Mouse (Mus musculus) heart, adult 2 months (tissue): ENCODE measurements around the gene Elovl5. TPM values are rescaled to one million over a fixed set of nuclear protein-coding genes. Genes with fewer than 3 reads are reported as not detected.

Source experiments
- DNase-seq, 2 experiments: peaks; one replicate each; pipeline ENCODE4 v3.0.0; 2021
- H3K27ac ChIP-seq: fragments of 200-600 bp; 2 replicates; pipeline ENCODE4 v1.8.1; 2022
- H3K27me3 ChIP-seq: fragments of 200-500 bp; 2 replicates; pipeline ENCODE4 v1.6.1; 2012; ENCODE audit warnings: mild to moderate bottlenecking, low read length, inconsistent platforms, mixed read lengths; ENCODE audit not compliant: control insufficient read depth, insufficient read depth
- H3K36me3 ChIP-seq: fragments of 200-500 bp; 2 replicates; pipeline ENCODE4 v1.6.1; 2012; ENCODE audit warnings: low read length, inconsistent platforms; ENCODE audit not compliant: control insufficient read depth, insufficient read depth
- H3K4me1 ChIP-seq: fragments of 200-500 bp; 2 replicates; pipeline ENCODE4 v1.6.1; 2011; ENCODE audit warnings: low read length; ENCODE audit not compliant: control insufficient read depth, insufficient read depth
- H3K4me3 ChIP-seq: fragments of 200-600 bp; 2 replicates; pipeline ENCODE4 v1.8.1; 2022
- H3K79me2 ChIP-seq: fragments of 200-500 bp; replicated peaks from 2 replicates; pipeline ENCODE4 v1.6.1; 2012; ENCODE audit warnings: mild to moderate bottlenecking, inconsistent platforms, low read length, moderate library complexity, mixed read lengths; ENCODE audit not compliant: control insufficient read depth, insufficient read depth
- H3K9ac ChIP-seq: fragments of 200-500 bp; 2 replicates; pipeline ENCODE4 v1.6.1; 2012; ENCODE audit warnings: low read depth, mild to moderate bottlenecking, control low read depth, inconsistent platforms, low read length, mixed read lengths
- CTCF ChIP-seq: fragments of 200-600 bp; IDR thresholded peaks from 2 replicates; pipeline ENCODE4 v1.8.1; 2022; ENCODE audit warnings: antibody characterized with exemption, mild to moderate bottlenecking, moderate library complexity
- EP300 ChIP-seq: fragments of 200-500 bp; IDR thresholded peaks from 2 replicates; pipeline ENCODE4 v1.6.1; 2011; ENCODE audit warnings: low read depth, low read length, control low read depth; ENCODE audit not compliant: insufficient read depth
- POLR2A ChIP-seq: fragments of 200-500 bp; IDR thresholded peaks from 2 replicates; pipeline ENCODE4 v1.6.1; 2011; ENCODE audit warnings: mild to moderate bottlenecking, low read depth, low read length, control low read depth; ENCODE audit not compliant: insufficient read depth
- WGBS: fragments of 180-500 bp; shearing (Covaris S2); methylation state at CpG from one replicate; pipeline ENCODE4 v1.1.7; 2018; 5-methylcytosine and 5-hydroxymethylcytosine counted together
- intact Hi-C: fragments of 180-260 bp; cut with DNase I; formaldehyde crosslinking; loops from one replicate; pipeline ENCODE4 v1.15.1; 2025
- polyA plus RNA-seq: library from polyadenylated mRNA; depleted of rRNA; stranded (reverse); fragments of >200 nt; gene quantifications from 2 replicates; pipeline ENCODE4 v1.2.3, GENCODE M21; 2012
- total RNA-seq, 2 experiments: library from RNA; stranded (reverse); gene quantifications; 2 replicates each; pipeline ENCODE4 v1.2.3; 2021

The Elovl5 gene
- total and polyA plus RNA-seq, 3 experiments, result 34.0 to 37.5 (median 35.9) TPM

- Histone ChIP-seq H3K79me2 (no peaks in the 10 kb centered on the region), H3K36me3 (no peaks in the 10 kb centered on the region), H3K9ac (peak overlapping the region; percentile 5; the same call in 1 of the 2 replicates), H3K27me3 (no peaks in the 10 kb centered on the region), H3K27ac (peak overlapping the region; percentile 74), H3K4me1 (peaks cover 1% of the 10 kb centered on the region; the same call in 1 of the 2 replicates), H3K4me3 (no peak overlapping the region)
- 63% methylated on average over 7 of the region's 7 CpGs for WGBS
- TF ChIP-seq EP300 (0 out of 2 replicates have a peak, but pooled peaks have one; percentile 11), CTCF (no peak)
- intact Hi-C loops, result loop anchor here (5.0 kb wide), 1 partner anchor 34 kb away; no protein-coding TSS in a partner anchor
- peak in 1 of 2 experiments; percentile 16 for DNase-seq
Observed at GRCm38 (mm10) chr9:78000586-78001500, 83.7 kb downstream of the Elovl5 start.

GRCm38 (mm10) chr9:78003278-78003677 is 86.1 kb downstream of the Elovl5 start:
- H3K36me3 ChIP-seq, result no peaks in the 10 kb centered on the region
- whole genome bisulfite sequencing, result 54% methylated on average over 2 of the region's 2 CpGs
- H3K9ac ChIP-seq, result no peak overlapping the region
- H3K27ac ChIP-seq, result no peak overlapping the region
- TF ChIP-seq EP300, result no peak
- no peak for TF ChIP-seq CTCF
- no peak for TF ChIP-seq POLR2A
- DNase-seq, result no peak
- H3K4me1 ChIP-seq, result peaks cover 3% of the 10 kb centered on the region; the same call in 1 of the 2 replicates
- no peaks in the 10 kb centered on the region for H3K27me3 ChIP-seq
- no peaks in the 10 kb centered on the region for H3K79me2 ChIP-seq
- H3K4me3 ChIP-seq, result no peak overlapping the region
- intact Hi-C loops, result loop anchor here (5.0 kb wide), 1 partner anchor 36 kb away; no protein-coding TSS in a partner anchor

GRCm38 (mm10) chr9:78005481-78005880 is 88.3 kb downstream of the Elovl5 start:
- Histone ChIP-seq H3K9ac (no peak overlapping the region), H3K4me3 (no peak overlapping the region), H3K79me2 (no peaks in the 10 kb centered on the region), H3K36me3 (no peaks in the 10 kb centered on the region), H3K27me3 (no peaks in the 10 kb centered on the region), H3K27ac (no peak overlapping the region), H3K4me1 (0 out of 2 replicates have a peak, but pooled peaks cover 1% of the 10 kb centered on the region)
- WGBS, result 56% methylated on average over 3 of the region's 3 CpGs
- DNase-seq, result peak in 1 of 2 experiments; percentile 40
- intact Hi-C loops, result no loop called here
- TF ChIP-seq EP300 (no peak), POLR2A (no peak), CTCF (peak; percentile 68)

GRCm38 (mm10) chr9:78006209-78007001 is 89.2 kb downstream of the Elovl5 start:
- intact Hi-C loops, result loop anchor here (1.0 to 2.0 kb wide), 4 partner anchors 18 to 200 kb away; no protein-coding TSS in a partner anchor
- peak overlapping the region; percentile 64 for H3K27ac ChIP-seq
- H3K27me3 ChIP-seq, result no peaks in the 10 kb centered on the region
- no peak overlapping the region for H3K4me3 ChIP-seq
- no peaks in the 10 kb centered on the region for H3K36me3 ChIP-seq
- H3K79me2 ChIP-seq, result no peaks in the 10 kb centered on the region
- H3K9ac ChIP-seq, result no peak overlapping the region; the same call in 1 of the 2 replicates
- DNase-seq, result peak; percentile 87 to 92
- H3K4me1 ChIP-seq, result 0 out of 2 replicates have a peak, but pooled peaks cover 1% of the 10 kb centered on the region
- TF ChIP-seq CTCF (no peak; the same call in 1 of the 2 replicates), EP300 (peak; percentile 88; the same call in 1 of the 2 replicates)
- WGBS, result 29% methylated on average over 19 of the region's 19 CpGs

GRCm38 (mm10) chr9:78009382-78009781 is 92.2 kb downstream of the Elovl5 start:
- no peak for DNase-seq
- H3K27me3 ChIP-seq, result no peaks in the 10 kb centered on the region
- H3K4me3 ChIP-seq, result no peak overlapping the region
- no peak for TF ChIP-seq CTCF
- TF ChIP-seq POLR2A, result no peak
- TF ChIP-seq EP300, result no peak
- H3K4me1 ChIP-seq, result 0 out of 2 replicates have a peak, but pooled peaks cover 1% of the 10 kb centered on the region
- H3K36me3 ChIP-seq, result no peaks in the 10 kb centered on the region
- H3K79me2 ChIP-seq, result no peaks in the 10 kb centered on the region
- no peak overlapping the region for H3K27ac ChIP-seq
- intact Hi-C loops, result no loop called here
- no peak overlapping the region for H3K9ac ChIP-seq
- 88% methylated on average over 7 of the region's 7 CpGs for WGBS

- 78% methylated on average over 5 of the region's 5 CpGs for WGBS
- intact Hi-C loops, result no loop called here
- no peak for DNase-seq
- Histone ChIP-seq H3K4me1 (0 out of 2 replicates have a peak, but pooled peaks cover 1% of the 10 kb centered on the region), H3K4me3 (no peak overlapping the region), H3K36me3 (no peaks in the 10 kb centered on the region), H3K9ac (no peak overlapping the region), H3K27ac (no peak overlapping the region), H3K27me3 (no peaks in the 10 kb centered on the region), H3K79me2 (no peaks in the 10 kb centered on the region)
- TF ChIP-seq POLR2A, result no peak
- TF ChIP-seq CTCF, result no peak
- TF ChIP-seq EP300, result no peak
Observed at GRCm38 (mm10) chr9:78010187-78010586, 93.0 kb downstream of the Elovl5 start.
